Mouse (Mus musculus): Measurements from ENCODE around the gene Fam222b.

Fam222b gene

GRCm38 (mm10) chr11:78087756-78088281 lies 6.6 kb upstream of the Fam222b start:
- in situ Hi-C loops (cut with MseI, MboI), result no loop called here

GRCm38 (mm10) chr11:78094137-78094503 lies 340 bp upstream of the Fam222b start:
- in situ Hi-C loops (cut with MseI, MboI), result no loop called here

GRCm38 (mm10) chr11:78095144-78095516 lies 670 bp downstream of the Fam222b start:
- in situ Hi-C loops (cut with MseI, MboI), result no loop called here

GRCm38 (mm10) chr11:78097077-78097476 lies 2.6 kb downstream of the Fam222b start:
- in situ Hi-C loops (cut with MseI, MboI), result no loop called here

- in situ Hi-C loops (cut with MseI, MboI), result loop anchor here in 1 of 2 experiments (5.0 kb wide), 1 partner anchor 52 kb away; no protein-coding TSS in a partner anchor
Measured at GRCm38 (mm10) chr11:78100746-78101145, 6.3 kb downstream of the Fam222b start.

- in situ Hi-C loops (cut with MseI, MboI), result loop anchor here in 1 of 2 experiments (5.0 kb wide), 1 partner anchor 50 kb away; no protein-coding TSS in a partner anchor
Measured at GRCm38 (mm10) chr11:78102142-78102541, 7.7 kb downstream of the Fam222b start.

- in situ Hi-C loops (cut with MseI, MboI), result loop anchor here in 1 of 2 experiments (5.0 kb wide), 1 partner anchor 49 kb away; no protein-coding TSS in a partner anchor
Measured at GRCm38 (mm10) chr11:78102958-78103747, 8.7 kb downstream of the Fam222b start.

GRCm38 (mm10) chr11:78104501-78104900 lies 10.0 kb downstream of the Fam222b start:
- in situ Hi-C loops (cut with MseI, MboI), result loop anchor here in 1 of 2 experiments (5.0 kb wide), 1 partner anchor 48 kb away; no protein-coding TSS in a partner anchor

GRCm38 (mm10) chr11:78113616-78114015 lies 19.2 kb downstream of the Fam222b start:
- in situ Hi-C loops (cut with MseI, MboI), result no loop called here

GRCm38 (mm10) chr11:78114676-78115366 lies 20.4 kb downstream of the Fam222b start:
- in situ Hi-C loops (cut with MseI, MboI), result no loop called here

GRCm38 (mm10) chr11:78115367-78116145 lies 21.1 kb downstream of the Fam222b start:
- in situ Hi-C loops (cut with MseI, MboI), result no loop called here

GRCm38 (mm10) chr11:78116146-78116410 lies 21.6 kb downstream of the Fam222b start:
- in situ Hi-C loops (cut with MseI, MboI), result no loop called here

- in situ Hi-C loops (cut with MseI, MboI), result no loop called here
Measured at GRCm38 (mm10) chr11:78118467-78118866, 24.0 kb downstream of the Fam222b start.

GRCm38 (mm10) chr11:78119898-78120297 lies 25.4 kb downstream of the Fam222b start:
- in situ Hi-C loops (cut with MseI, MboI), result no loop called here

GRCm38 (mm10) chr11:78121176-78121575 lies 26.7 kb downstream of the Fam222b start:
- in situ Hi-C loops (cut with MseI, MboI), result no loop called here

GRCm38 (mm10) chr11:78122815-78123214 lies 28.4 kb downstream of the Fam222b start:
- in situ Hi-C loops (cut with MseI, MboI), result no loop called here

GRCm38 (mm10) chr11:78123782-78124181 lies 29.3 kb downstream of the Fam222b start:
- in situ Hi-C loops (cut with MseI, MboI), result no loop called here

- in situ Hi-C loops (cut with MseI, MboI), result no loop called here
Measured at GRCm38 (mm10) chr11:78125691-78126090, 31.2 kb downstream of the Fam222b start.

GRCm38 (mm10) chr11:78126739-78127138 lies 32.3 kb downstream of the Fam222b start:
- in situ Hi-C loops (cut with MseI, MboI), result no loop called here

- in situ Hi-C loops (cut with MseI, MboI), result no loop called here
Measured at GRCm38 (mm10) chr11:78129458-78129857, 35.0 kb downstream of the Fam222b start.

GRCm38 (mm10) chr11:78133915-78134314 lies 39.5 kb downstream of the Fam222b start:
- in situ Hi-C loops (cut with MseI, MboI), result no loop called here

GRCm38 (mm10) chr11:78134344-78134743 lies 39.9 kb downstream of the Fam222b start:
- in situ Hi-C loops (cut with MseI, MboI), result no loop called here

Data from mouse trophoblast stem cell (cell line).